Mouse (Mus musculus) lung, postnatal 0 days (tissue): Measurements from ENCODE around the gene Tssk2.

Experiments used
- CTCF ChIP-seq: IDR thresholded peaks from 2 replicates; pipeline ENCODE4 v1.5.1; 2016; ENCODE audit warnings: antibody characterized with exemption, mild to moderate bottlenecking
- EP300 ChIP-seq: IDR thresholded peaks from 2 replicates; pipeline ENCODE4 v1.6.1; 2016; ENCODE audit warnings: antibody characterized with exemption, mild to moderate bottlenecking, control low read depth

- TF ChIP-seq EP300 (no peak), CTCF (peak; percentile 76)
These were observed 39.8 kb upstream of the Tssk2 start for GRCm38 (mm10) chr16:17858592-17858991.
